Mouse (Mus musculus): ENCODE results near the gene Map3k4. TPM values are rescaled to one million over a fixed set of nuclear protein-coding genes. Genes with fewer than 3 reads are reported as not detected.
A peak's percentile ranks its signal among the peaks of the same experiment; 100 is the strongest.

Gene Map3k4
- total RNA-seq, 2 experiments from 2014 or later = 19.9 to 20.2 TPM

DNA sequence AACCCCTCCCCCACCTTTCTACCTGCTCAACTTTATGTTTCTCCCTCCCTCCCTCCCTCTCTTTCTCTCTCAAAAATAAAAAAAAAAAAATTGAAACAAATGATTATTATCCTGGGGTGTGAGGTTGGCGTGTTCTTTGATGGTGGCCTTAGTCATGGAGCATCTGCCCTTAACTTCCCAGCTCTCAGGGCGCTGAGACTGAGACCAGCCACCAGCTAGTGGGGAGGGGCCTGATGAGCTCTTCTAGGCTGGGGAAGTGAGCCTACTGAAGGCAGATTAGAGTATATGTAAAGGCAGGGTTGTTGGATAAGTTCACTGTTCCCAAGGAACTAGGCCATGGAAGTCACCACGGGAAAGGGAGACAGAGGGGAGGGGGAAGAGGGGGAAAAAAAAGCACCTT lies 114.3 kb downstream of the Map3k4 start:
- ATAC-seq (replicated peaks; ENCODE audit: low FRiP score, low TSS enrichment, poor library complexity, severe bottlenecking) = no peak

DNA sequence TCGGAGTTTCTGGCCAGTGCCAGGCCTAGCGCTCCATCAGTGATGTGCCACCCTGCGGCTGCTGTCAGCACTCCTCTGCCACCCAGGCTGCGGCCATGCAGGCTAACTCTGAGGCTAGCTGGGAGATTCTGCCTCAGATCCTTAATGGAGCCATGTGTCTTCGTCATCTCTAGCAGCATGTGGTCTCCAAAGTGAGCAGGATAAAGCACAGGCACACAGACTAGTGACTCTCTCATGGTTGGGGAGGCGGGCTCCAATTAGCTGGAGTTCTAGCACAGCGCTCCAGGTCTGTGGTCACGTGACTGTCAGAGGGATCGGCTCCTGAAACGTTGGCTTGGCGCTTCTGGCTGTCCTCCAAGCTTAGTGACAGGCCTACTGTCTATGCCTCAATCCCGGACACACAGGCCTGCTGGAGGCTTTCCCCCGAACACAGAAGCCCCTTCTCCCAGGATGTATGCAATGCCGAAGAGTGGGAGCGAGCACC lies 115.1 kb downstream of the Map3k4 start:
- ATAC-seq (replicated peaks; ENCODE audit: low FRiP score, low TSS enrichment, poor library complexity, severe bottlenecking) = no peak

DNA sequence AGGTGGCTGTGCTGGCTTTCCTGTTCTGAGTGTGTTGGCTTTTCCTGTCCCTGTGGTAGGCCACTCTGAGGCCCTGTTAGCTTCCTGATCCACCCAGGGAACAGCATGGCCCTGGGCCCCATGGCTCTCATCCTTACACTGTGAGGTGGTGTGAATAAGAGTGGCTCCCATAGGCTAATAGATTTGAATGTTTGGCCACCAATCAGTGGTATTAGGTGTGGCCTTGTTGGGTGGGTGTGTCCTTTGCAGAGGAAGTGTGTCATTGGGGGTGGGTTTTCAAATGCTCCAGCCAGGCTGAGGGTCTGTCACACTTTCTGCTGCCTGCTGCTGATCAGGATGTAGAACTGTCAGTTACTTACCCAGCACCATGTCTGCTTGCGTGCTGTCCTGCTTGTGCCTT lies 117.5 kb downstream of the Map3k4 start:
- no peak for ATAC-seq (replicated peaks; ENCODE audit: low FRiP score, low TSS enrichment, poor library complexity, severe bottlenecking)

DNA sequence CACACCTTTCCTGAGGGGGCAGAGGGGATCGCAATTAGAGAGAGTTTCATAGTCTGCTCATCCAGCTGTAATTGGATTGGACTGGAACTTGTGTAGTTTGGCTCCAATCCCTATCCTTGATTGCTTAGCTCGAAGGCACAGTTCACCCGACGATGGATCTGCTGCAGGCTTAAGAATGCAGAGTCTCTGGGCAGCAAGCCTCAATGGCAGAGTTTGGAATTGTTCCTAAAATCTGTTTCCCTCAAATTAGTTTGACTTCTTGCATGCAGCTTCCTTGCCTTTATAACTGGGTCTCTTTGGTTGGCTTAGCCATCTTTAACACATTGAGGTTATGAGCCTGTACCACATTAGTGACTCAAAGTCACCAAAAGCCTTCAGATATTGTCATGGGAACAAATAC lies 118.7 kb downstream of the Map3k4 start:
- no peak for ATAC-seq (replicated peaks; ENCODE audit: low FRiP score, low TSS enrichment, poor library complexity, severe bottlenecking)

DNA sequence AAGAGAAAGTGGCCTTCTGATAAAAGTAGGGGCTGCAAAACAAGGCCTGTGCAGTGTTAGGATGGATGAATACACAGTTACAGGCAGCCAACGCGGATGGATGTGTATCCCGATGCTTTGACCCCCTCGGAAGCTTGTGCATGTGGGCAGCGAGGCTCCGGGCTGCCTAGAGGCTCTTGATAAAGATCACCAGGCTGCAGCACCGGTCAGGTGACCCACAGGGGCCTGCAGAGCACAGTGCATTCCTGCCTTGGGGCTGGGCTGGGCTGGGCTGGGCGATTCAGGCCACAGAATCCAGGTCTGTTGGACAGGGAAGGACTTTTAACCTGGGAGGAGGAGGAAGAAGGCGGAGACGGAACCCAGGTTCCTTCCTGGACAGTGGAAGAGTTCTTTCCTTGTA lies 123.0 kb downstream of the Map3k4 start:
- ATAC-seq (replicated peaks; ENCODE audit: low FRiP score, low TSS enrichment, poor library complexity, severe bottlenecking) = no peak

DNA sequence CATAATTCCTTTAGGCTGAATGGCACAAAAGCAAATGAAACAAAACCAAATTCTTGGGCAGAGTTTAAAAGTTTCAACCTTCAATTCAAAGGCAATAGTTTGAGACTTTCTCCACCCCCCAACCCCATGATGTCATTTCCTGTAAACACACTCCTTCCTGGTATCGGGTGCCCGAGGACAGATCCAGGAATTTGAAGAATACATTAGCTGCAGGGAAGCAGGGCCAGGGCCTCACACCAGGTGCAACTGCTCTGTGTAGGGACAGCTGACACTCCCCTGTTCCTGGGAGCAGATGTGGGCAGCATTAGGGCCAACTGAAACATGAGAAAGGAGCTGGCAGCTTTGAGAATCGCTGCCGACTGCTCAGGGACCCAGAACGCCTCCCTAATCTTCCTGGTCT lies 123.5 kb downstream of the Map3k4 start:
- 0 out of 2 replicates have a peak, but pooled peaks have one; percentile 23 for ATAC-seq (replicated peaks; ENCODE audit: low FRiP score, low TSS enrichment, poor library complexity, severe bottlenecking)

DNA sequence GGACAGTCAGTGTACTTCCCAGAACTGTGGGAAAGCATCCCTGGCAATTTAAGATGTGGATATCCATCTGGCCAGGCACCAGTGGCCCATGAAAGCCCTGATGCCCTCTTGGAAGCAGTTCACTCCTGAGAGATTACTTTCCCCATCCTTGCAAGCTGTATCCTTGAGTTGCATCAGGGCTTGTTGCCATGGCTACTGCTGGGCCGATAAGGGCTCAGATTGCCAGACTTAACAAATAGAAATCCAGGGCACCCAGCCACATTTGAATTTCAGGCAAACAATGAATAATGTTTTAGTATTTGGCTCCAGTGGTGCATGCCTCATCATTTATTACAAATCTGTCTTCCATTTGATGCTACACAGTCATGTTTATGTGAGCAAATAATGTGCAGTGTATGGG lies 130.8 kb downstream of the Map3k4 start:
- no peak for ATAC-seq (replicated peaks; ENCODE audit: low FRiP score, low TSS enrichment, poor library complexity, severe bottlenecking)

DNA sequence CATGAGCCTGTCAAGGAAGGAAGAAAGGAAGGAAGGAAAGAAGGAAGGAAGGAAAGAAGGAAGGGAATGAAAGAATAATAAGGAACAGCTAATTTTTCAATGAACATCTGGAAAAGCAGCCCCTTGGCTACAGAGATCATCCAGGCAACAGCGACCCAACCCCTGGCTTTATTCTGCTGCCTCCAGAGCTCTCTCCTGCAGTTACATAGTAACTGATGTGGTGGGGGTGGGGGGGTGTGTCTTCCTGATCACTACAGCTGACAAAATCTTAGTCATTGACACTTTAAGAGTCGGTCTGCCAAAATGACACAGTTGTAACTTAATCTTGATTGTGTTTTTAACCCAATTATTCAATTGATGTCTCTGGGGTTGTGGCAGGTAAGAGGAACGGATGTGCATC lies 132.3 kb downstream of the Map3k4 start:
- peak; percentile 42; the same call in 1 of the 2 replicates for ATAC-seq (replicated peaks; ENCODE audit: low FRiP score, low TSS enrichment, poor library complexity, severe bottlenecking)

DNA sequence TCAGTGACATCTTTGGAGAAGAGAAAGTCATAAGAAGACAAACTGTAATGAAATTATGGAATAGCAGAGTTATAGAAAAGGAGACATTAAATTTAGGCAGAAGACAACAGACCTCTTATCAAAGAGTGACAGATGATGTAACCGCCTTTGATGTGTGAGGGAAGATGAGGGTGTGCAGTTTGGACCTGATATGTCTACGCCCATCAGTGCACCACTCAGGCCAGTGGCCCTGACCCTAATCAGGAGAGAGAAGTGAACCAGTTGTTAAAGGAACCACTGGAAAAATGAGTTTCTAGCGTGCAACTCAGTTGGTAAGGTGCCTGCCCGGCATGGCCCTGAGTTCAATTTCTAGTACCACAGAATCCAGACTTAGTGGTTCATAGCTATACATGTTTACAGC lies 132.7 kb downstream of the Map3k4 start:
- ATAC-seq (replicated peaks; ENCODE audit: low FRiP score, low TSS enrichment, poor library complexity, severe bottlenecking) = peak; percentile 97

DNA sequence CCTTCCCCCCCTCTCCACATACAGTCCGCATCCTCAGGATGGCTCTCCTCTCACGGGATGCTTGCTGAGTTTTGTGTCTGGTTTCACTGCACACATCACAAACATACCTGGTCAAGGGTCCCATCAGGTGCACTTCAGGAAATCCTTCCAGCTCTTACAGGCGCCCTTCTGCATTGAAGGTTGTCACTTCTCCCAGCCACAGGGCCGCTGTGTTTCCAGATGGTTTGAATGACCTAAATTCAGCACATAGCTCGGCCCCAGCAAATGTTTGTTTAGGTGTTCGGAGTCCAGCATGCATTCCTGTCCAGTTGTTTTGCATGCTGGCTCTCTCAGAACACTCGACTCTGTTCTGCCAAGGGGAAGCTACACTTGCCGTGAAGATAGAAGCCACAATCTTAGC lies 134.3 kb downstream of the Map3k4 start:
- ATAC-seq (replicated peaks; ENCODE audit: low FRiP score, low TSS enrichment, poor library complexity, severe bottlenecking) = no peak

DNA sequence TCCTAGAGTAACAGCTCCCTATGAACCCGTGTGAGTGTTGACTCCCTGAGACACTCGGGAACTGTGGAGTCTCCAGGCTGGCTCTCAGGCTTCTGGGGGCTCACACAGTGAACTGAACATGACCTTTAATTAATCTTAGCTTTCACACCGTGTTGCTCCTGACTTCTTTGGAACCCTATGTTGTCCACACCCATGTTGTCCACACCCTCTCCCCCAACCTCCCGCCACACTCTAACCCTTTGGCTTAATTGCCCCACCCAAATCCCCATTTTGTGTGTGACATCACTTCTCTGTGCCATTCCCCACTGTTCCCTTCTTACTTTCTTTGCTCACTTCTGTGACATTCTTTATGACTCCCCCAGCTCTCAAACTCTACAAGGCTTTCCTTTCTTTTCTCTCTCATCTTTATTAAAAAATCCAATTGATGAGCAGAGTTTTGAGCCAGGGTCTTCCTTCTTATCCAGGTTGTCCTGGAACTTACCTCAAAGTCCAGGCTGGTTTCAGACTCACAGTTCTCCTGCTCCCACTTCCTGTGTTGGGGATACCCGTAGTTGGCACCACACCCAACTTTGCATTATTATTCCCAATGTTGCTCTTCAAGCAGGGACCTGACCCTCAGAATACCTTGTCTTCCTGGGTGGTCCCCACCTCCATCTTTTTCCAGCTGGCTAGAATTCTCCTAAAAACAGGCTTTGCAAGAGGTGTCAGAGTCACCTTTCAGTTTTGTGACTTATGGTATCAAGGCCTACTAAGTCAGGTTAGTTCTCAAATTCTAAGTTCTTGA lies 135.7 kb downstream of the Map3k4 start:
- no peak for ATAC-seq (replicated peaks; ENCODE audit: low FRiP score, low TSS enrichment, poor library complexity, severe bottlenecking)

DNA sequence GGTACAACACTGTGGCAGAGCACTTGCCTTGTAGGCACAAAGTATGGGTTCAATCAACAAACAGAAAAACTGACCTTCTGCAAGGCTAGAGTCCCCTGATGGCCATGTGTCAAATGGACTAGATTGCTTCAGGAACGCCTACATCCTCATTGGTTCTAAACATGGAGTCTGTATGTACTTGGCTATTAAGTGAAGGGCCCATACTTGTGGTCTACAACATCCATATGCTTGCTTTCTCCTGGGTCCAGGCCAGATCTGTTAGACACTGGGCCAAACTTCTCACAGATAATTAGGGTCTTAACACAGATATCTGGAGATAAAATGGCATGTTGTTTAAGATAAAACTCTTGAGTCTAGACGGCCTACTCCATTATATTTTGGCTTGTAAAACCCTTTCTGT lies 138.8 kb downstream of the Map3k4 start:
- no peak for ATAC-seq (replicated peaks; ENCODE audit: low FRiP score, low TSS enrichment, poor library complexity, severe bottlenecking)

DNA sequence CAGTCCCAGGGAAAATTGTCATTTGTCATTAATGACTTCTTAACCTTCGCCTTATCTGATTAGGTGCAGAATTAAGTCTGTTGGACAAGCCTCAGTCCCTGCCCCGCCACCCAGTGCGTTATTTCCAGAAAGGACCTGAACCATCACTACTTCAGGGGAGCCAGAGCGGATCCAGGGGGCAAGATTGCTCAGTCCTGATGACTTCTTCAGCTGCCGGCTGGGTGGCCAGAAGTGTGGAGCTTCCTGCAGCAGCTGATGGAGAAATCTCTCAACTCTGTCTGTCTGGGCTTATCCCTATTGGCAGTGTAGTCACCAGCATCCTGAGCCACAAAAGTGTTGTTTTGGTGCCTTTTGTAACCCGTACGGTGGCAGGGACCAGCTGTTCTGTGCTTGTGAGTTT lies 139.3 kb downstream of the Map3k4 start:
- no peak for ATAC-seq (replicated peaks; ENCODE audit: low FRiP score, low TSS enrichment, poor library complexity, severe bottlenecking)

Other genes starting within 250 kb of the Map3k4 start
- gene Agpat4, start 200.1 kb downstream of the Map3k4 start, total RNA-seq (2014; fragmentation: Nextera tagmentation) = 9.0 and 12.7 TPM in 2 replicates
- gene Agpat4, start 200.1 kb downstream of the Map3k4 start, total RNA-seq (2017) = 4.3 and 6.8 TPM in 2 replicates
- not detected in 2 replicates for gene Plg, start 59.8 kb upstream of the Map3k4 start, total RNA-seq (2014; fragmentation: Nextera tagmentation)
- not detected in 2 replicates for gene Plg, start 59.8 kb upstream of the Map3k4 start, total RNA-seq (2017)
- gene Slc22a3, start 188.9 kb upstream of the Map3k4 start, total RNA-seq (2014; fragmentation: Nextera tagmentation) = 26.2 and 42.0 TPM in 2 replicates
- gene Slc22a3, start 188.9 kb upstream of the Map3k4 start, total RNA-seq (2017) = 27.4 and 29.7 TPM in 2 replicates

Measured in megakaryocyte-erythroid progenitor cell, adult 5-6 weeks (primary cell).